Comparison of ENCODE assay signal across 12 mouse cellular contexts in genomic region chr1:162036461-162036835, GRCm38 (mm10). TPM values are rescaled to one million over a fixed set of nuclear protein-coding genes. Genes with fewer than 3 reads are reported as not detected.
DNase-seq lines count a peak whose midpoint lies in the region; ATAC-seq lines count a peak whose summit lies in the region.
"Had no signal": no experiment of that assay in that cellular context is flagged by ENCODE, and none has a peak within 500 bp of the region (broad histone marks: within the 10 kb centered on the region; RNA-seq: fewer than 3 reads in every experiment).

No protein-coding gene starts in this region.

- peak overlapping the region; percentile 85 for H3K27ac ChIP-seq in kidney, embryonic 14.5 days (ENCODE audit: low read depth, low read length)
- H3K27ac ChIP-seq in stomach, embryonic 16.5 days (ENCODE audit: low read length): peak overlapping the region; percentile 11; the same call in 1 of the 2 replicates
- H3K27ac ChIP-seq: liver, embryonic 13.5 days had no signal

- H3K4me3 ChIP-seq in kidney, embryonic 14.5 days (ENCODE audit: low read length): no peak overlapping the region
- H3K4me3 ChIP-seq in stomach, embryonic 16.5 days (replicated peaks; ENCODE audit: low read length): no peak overlapping the region
- H3K4me3 ChIP-seq: liver, embryonic 13.5 days had no signal

- no peak overlapping the region; the same call in 1 of the 2 replicates for H3K9ac ChIP-seq in kidney, embryonic 14.5 days (ENCODE audit: low read depth, low read length)
- no peak overlapping the region for H3K9ac ChIP-seq in stomach, embryonic 16.5 days (ENCODE audit: low read length)
- H3K9ac ChIP-seq: liver, embryonic 13.5 days had no signal

- no peaks in the 10 kb centered on the region for H3K27me3 ChIP-seq in kidney, embryonic 14.5 days (ENCODE audit: control insufficient read depth, insufficient read depth, low read length)
- no peaks in the 10 kb centered on the region for H3K27me3 ChIP-seq in stomach, embryonic 16.5 days (ENCODE audit: control insufficient read depth, insufficient read depth, low read length)
- H3K27me3 ChIP-seq: liver, embryonic 13.5 days had no signal

- peaks cover 26% of the 10 kb centered on the region for H3K4me1 ChIP-seq in kidney, embryonic 14.5 days (ENCODE audit: control insufficient read depth, insufficient read depth, low read length)
- H3K4me1 ChIP-seq in stomach, embryonic 16.5 days (ENCODE audit: control insufficient read depth, insufficient read depth, low read length): peaks cover 19% of the 10 kb centered on the region

- peak; percentile 59 for DNase-seq in embryo, embryonic 11 days
- no peak for DNase-seq in embryo, embryonic 10.5 days (ENCODE audit: low spot score)
- DNase-seq in kidney, postnatal 36 days: no peak
- DNase-seq in thymus, postnatal 4 days: peak; percentile 28
- no peak for DNase-seq in thymus, postnatal 25 days
- DNase-seq in adrenal gland, postnatal 36 days: no peak
- DNase-seq: adrenal gland, adult 8-10 months; heart, postnatal 14 days; liver, embryonic 13.5 days had no signal

- ATAC-seq in kidney, embryonic 14.5 days (ENCODE audit: low FRiP score, low TSS enrichment): no peak
- ATAC-seq in stomach, embryonic 16.5 days (ENCODE audit: insufficient read depth, low FRiP score): no peak

- 33% methylated on average over 5 of the region's 5 CpGs for WGBS in kidney, embryonic 14.5 days
- WGBS in stomach, embryonic 16.5 days: 18% methylated on average over 5 of the region's 5 CpGs

- no peaks in the 10 kb centered on the region for H3K36me3 ChIP-seq in kidney, embryonic 14.5 days (ENCODE audit: control insufficient read depth, insufficient read depth, low read length)
- no peaks in the 10 kb centered on the region for H3K36me3 ChIP-seq in stomach, embryonic 16.5 days (ENCODE audit: control insufficient read depth, insufficient read depth, low read length)
- H3K36me3 ChIP-seq: liver, embryonic 13.5 days had no signal

- 0 out of 2 replicates have a peak, but pooled peaks cover 3% of the 10 kb centered on the region for H3K9me3 ChIP-seq in kidney, embryonic 14.5 days (ENCODE audit: control insufficient read depth, low read length)
- H3K9me3 ChIP-seq in stomach, embryonic 16.5 days (replicated peaks; ENCODE audit: control insufficient read depth, low read length): no peaks in the 10 kb centered on the region
- H3K9me3 ChIP-seq: liver, embryonic 13.5 days had no signal

- H3K4me2 ChIP-seq in kidney, embryonic 14.5 days (replicated peaks; ENCODE audit: low read depth, low read length): 0 out of 2 replicates have a peak overlapping the region, but pooled peaks have one; percentile 6
- H3K4me2 ChIP-seq in stomach, embryonic 16.5 days (ENCODE audit: low read depth, low read length): no peak overlapping the region
- H3K4me2 ChIP-seq: liver, embryonic 13.5 days; midbrain, embryonic 11.5 days had no signal

RNA-seq across cellular contexts. Expression of gene 4930558K02Rik, which starts 57.0 kb away (rescaled TPM):
- polyA plus RNA-seq in kidney, embryonic 14.5 days (2014; fragmentation: Nextera tagmentation; extraction: Ambion mirVana): not detected in 2 replicates
- polyA plus RNA-seq in stomach, embryonic 16.5 days (2015; fragmentation: Nextera tagmentation; extraction: Ambion mirVana): not detected in 2 replicates
- not detected for total RNA-seq in adrenal gland, postnatal 36 days (2021)
- total RNA-seq: adrenal gland, adult 8-10 months; heart, postnatal 14 days had no signal
- polyA plus RNA-seq: liver, embryonic 13.5 days; midbrain, embryonic 11.5 days had no signal

Comparison
In these comparisons a context has a peak if more than half of its experiments do, and no peak if none do; other contexts are left out.
1. DNase-seq: peak in embryo, embryonic 11 days (single experiment) and thymus, postnatal 4 days (single experiment); none in embryo, embryonic 10.5 days (single experiment), kidney, postnatal 36 days (0 of 2), thymus, postnatal 25 days (single experiment) and adrenal gland, postnatal 36 days (0 of 2).